Mouse (Mus musculus) ovary, postnatal 10 days (tissue): ENCODE measurements around the gene Fam102a.

ENCODE experiments used
- DNase-seq: peaks from one replicate; pipeline ENCODE4 v3.0.0; 2022; ENCODE audit warnings: low spot score

The Fam102a gene

GRCm38 (mm10) chr2:32514335-32514734 is 20.8 kb upstream of the Fam102a start:
- DNase-seq, result no peak

GRCm38 (mm10) chr2:32517233-32517867 is 17.8 kb upstream of the Fam102a start:
- no peak for DNase-seq

- no peak for DNase-seq
Measured at GRCm38 (mm10) chr2:32520034-32520990, 14.8 kb upstream of the Fam102a start.

- DNase-seq, result no peak
Measured at GRCm38 (mm10) chr2:32524536-32525031, 10.5 kb upstream of the Fam102a start.

- DNase-seq, result no peak
Measured at GRCm38 (mm10) chr2:32525816-32526215, 9.3 kb upstream of the Fam102a start.

GRCm38 (mm10) chr2:32527468-32527966 is 7.6 kb upstream of the Fam102a start:
- DNase-seq, result no peak

GRCm38 (mm10) chr2:32528326-32528725 is 6.8 kb upstream of the Fam102a start:
- no peak for DNase-seq

GRCm38 (mm10) chr2:32530479-32530878 is 4.7 kb upstream of the Fam102a start:
- no peak for DNase-seq

- no peak for DNase-seq
Measured at GRCm38 (mm10) chr2:32533163-32533562, 2.0 kb upstream of the Fam102a start.

GRCm38 (mm10) chr2:32534061-32534732 is 935 bp upstream of the Fam102a start:
- no peak for DNase-seq

- peak; percentile 42 for DNase-seq
Measured at GRCm38 (mm10) chr2:32535501-32535991, 414 bp downstream of the Fam102a start.

GRCm38 (mm10) chr2:32536086-32536633 is 1.0 kb downstream of the Fam102a start:
- DNase-seq, result no peak

GRCm38 (mm10) chr2:32536634-32537359 is 1.7 kb downstream of the Fam102a start:
- peak; percentile 25 for DNase-seq

- no peak for DNase-seq
Measured at GRCm38 (mm10) chr2:32537360-32537905, 2.3 kb downstream of the Fam102a start.

- no peak for DNase-seq
Measured at GRCm38 (mm10) chr2:32537941-32538340, 2.8 kb downstream of the Fam102a start.

GRCm38 (mm10) chr2:32538461-32538860 is 3.3 kb downstream of the Fam102a start:
- DNase-seq, result no peak

- no peak for DNase-seq
Measured at GRCm38 (mm10) chr2:32539452-32539981, 4.4 kb downstream of the Fam102a start.

- DNase-seq, result no peak
Measured at GRCm38 (mm10) chr2:32541333-32541908, 6.3 kb downstream of the Fam102a start.

- no peak for DNase-seq
Measured at GRCm38 (mm10) chr2:32541986-32542573, 6.9 kb downstream of the Fam102a start.

GRCm38 (mm10) chr2:32543031-32543449 is 7.9 kb downstream of the Fam102a start:
- DNase-seq, result no peak
